Mouse (Mus musculus) cortical plate, adult 2 months (tissue): ENCODE measurements around the gene Scube1.

Experiments used
- CTCF ChIP-seq: fragments of 200-500 bp; IDR thresholded peaks from 2 replicates; pipeline ENCODE4 v1.5.1; 2011; ENCODE audit warnings: mild to moderate bottlenecking, control low read depth, low read length; ENCODE audit not compliant: insufficient read depth; ENCODE audit errors: extremely low read depth
- POLR2A ChIP-seq: fragments of 200-500 bp; IDR thresholded peaks from 2 replicates; pipeline ENCODE4 v1.6.1; 2011; ENCODE audit warnings: mild to moderate bottlenecking, low read length, control low read depth; ENCODE audit not compliant: insufficient read depth; ENCODE audit errors: extremely low read depth

DNA sequence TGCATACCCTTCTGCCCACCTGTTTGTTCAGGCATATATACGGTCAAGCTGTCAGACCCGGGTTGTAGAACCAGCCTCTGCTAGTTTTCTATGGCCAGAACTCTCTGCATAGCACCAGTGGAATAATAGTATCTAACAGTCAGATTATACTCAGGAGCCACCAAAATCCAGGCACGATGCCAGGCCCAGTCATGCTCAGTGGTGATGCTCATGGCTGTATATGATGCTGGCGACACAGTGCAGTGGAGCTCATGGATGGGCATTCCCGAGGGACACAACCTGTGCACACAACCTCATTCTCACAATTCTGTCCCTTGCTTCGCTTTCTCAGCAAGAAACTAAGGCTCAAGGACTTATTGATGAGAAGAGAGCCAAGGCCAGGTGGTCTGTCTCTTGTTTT is 58.8 kb downstream of the Scube1 start:
- TF ChIP-seq CTCF (no peak), POLR2A (no peak)
